Mouse (Mus musculus): ENCODE results near the gene Gm8257.
"Not testable (repeated sequence)": the region's sequence is repeated elsewhere in the genome, so short reads cannot be mapped to it uniquely, and the experiment has no call there.

Gm8257 gene

DNA sequence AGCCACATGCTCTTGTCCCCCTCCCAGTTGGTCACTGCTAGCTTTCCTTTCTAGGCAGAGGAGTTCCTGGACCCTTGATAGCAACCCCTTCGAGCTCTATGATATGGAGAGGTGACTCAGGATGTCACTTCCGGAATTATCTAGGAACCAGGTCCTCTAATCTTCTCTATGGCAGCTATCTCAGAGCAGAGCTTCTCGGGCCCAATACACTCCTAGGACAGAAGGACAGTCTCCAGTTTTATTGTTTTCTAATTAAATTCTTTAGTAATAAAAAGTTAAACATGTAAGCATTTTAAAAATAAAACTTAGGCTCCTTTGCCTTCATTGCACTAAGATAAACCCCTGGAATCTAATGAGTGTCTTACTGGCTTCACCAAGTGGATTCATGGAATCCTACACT lies at the start of gene Gm8257:
Gene Gm8257 (minus strand): TSS at position 101 of the 400 bp plus-strand sequence.
- DNase-seq (ENCODE audit: low spot score in 2 of 2), result not testable (repeated sequence)

DNA sequence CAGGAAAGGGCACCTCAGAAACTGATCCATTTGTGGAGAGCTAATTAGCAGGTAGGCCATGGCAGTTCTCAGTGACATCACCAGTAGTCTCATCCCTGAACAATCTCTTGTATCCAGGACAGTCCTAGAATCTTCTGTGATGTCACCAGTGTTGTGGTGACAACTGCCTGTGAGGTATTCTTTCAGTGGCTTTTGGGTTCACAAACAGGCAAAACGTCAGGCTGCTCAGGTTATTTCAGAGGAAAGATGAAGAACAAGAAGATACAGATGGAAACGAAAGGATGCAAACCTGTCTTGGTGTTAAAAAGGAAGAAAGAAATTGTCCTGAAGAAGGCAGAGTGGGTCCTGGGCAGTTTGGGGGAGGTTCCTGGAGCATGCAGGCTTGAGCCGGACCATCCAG lies 44.0 kb upstream of the Gm8257 start, which contains the start of gene Gm8267:
Gene Gm8267 (minus strand): TSS at position 101 of the 400 bp plus-strand sequence.
- DNase-seq (ENCODE audit: low spot score in 2 of 2), result no peak

DNA sequence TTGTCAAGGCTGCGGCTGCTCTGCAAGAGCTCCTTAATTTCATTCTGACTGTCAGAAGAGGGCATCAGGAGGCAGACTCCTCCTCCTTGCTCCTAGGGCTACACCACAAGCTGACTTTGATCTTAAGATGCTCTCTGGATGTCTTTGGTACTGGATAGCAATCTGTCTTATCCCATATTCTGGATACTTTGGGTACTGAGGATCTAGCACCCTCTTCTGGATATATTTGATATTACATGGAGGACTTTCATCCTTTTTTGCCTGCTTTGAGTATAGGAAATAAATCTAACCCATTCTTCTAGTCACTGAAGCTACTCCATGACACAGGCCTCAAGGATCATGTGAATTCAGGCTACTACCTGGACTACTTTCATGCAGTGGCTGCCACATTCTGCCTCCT lies 36.5 kb upstream of the Gm8257 start:
- DNase-seq (ENCODE audit: low spot score in 2 of 2), result not testable (repeated sequence)

DNA sequence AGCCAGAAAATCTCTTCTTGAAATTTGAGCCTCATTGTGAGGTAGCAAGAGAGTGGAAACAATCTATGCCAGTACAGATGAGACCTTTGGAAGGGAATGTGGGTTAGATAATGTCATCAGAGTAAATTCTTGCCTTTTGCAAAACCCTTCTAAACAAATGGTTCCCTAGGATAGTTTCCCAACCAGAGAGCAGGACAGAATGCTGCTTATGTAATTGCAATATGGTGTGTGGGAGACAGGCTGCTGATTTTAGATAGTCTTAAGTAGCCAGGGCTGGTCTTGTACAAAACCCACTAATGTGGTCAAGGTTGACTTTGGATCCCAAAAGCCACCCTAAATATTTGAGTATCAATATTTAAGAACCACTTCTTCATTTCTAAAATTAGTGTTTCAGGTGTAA lies 24.5 kb upstream of the Gm8257 start:
- DNase-seq (ENCODE audit: low spot score in 2 of 2), result not testable (repeated sequence)

DNA sequence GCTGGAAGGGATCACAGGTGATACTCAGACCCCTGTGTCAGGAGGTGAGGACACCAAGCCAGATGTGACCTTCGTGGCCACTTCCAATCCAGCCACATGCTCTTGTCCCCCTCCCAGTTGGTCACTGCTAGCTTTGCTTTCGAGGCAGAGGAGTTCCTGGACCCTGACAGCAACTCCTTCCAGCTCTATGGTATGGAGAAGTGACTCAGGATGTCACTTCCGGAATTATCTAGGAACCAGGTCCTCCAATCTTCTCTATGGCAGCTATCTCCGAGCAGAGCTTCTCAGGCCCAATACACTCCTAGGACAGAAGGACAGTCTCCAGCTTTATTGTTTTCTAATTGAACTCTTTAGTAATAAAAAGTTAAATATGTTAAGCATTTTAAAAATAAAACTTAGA lies 78.5 kb downstream of the Gm8257 start, which contains the start of gene Gm5624:
Gene Gm5624 (minus strand): TSS at position 202 of the 400 bp plus-strand sequence.
- DNase-seq (ENCODE audit: low spot score in 2 of 2), result not testable (repeated sequence)

Measured in spleen, postnatal 36 days (tissue).